Mouse (Mus musculus) heart, embryonic 10.5 days (tissue): ENCODE measurements around the gene Polr2g. TPM values are rescaled to one million over a fixed set of nuclear protein-coding genes. Genes with fewer than 3 reads are reported as not detected.

Source experiments
- DNase-seq: peaks from one replicate; pipeline ENCODE4 v3.0.0-alpha.2; 2017; ENCODE audit warnings: low spot score
- H3K27ac ChIP-seq: fragments of 300-500 bp; sonication (generic); 2 replicates; pipeline ENCODE4 v1.5.1; 2016; ENCODE audit warnings: mild to moderate bottlenecking
- H3K27me3 ChIP-seq: fragments of 300-500 bp; sonication (generic); 2 replicates; pipeline ENCODE4 v1.6.1; 2016; ENCODE audit warnings: mild to moderate bottlenecking; ENCODE audit not compliant: poor library complexity, insufficient read depth, severe bottlenecking
- H3K36me3 ChIP-seq: fragments of 300-500 bp; sonication (generic); 2 replicates; pipeline ENCODE4 v1.6.1; 2016; ENCODE audit warnings: mild to moderate bottlenecking, moderate library complexity
- H3K4me1 ChIP-seq: fragments of 300-500 bp; sonication (generic); 2 replicates; pipeline ENCODE4 v1.6.1; 2016; ENCODE audit warnings: mild to moderate bottlenecking
- H3K4me3 ChIP-seq: fragments of 300-500 bp; sonication (generic); 2 replicates; pipeline ENCODE4 v1.5.1; 2016; ENCODE audit warnings: mild to moderate bottlenecking, moderate library complexity
- H3K9me3 ChIP-seq: fragments of 300-500 bp; sonication (generic); 2 replicates; pipeline ENCODE4 v1.6.1; 2016; ENCODE audit warnings: mild to moderate bottlenecking, moderate library complexity
- WGBS: fragments of 180-500 bp; shearing (Covaris S2); methylation state at CpG from one replicate; pipeline ENCODE4 v1.1.7; 2016; 5-methylcytosine and 5-hydroxymethylcytosine counted together
- polyA plus RNA-seq: library from polyadenylated mRNA; unstranded; fragments of >200 nt; fragmentation: Nextera tagmentation; extraction: Ambion mirVana; gene quantifications from 2 replicates; pipeline ENCODE4 v1.2.1, GENCODE M21; 2016

Gene Polr2g
- polyA plus RNA-seq, 1 experiment from 2014 or later = 172 TPM

DNA sequence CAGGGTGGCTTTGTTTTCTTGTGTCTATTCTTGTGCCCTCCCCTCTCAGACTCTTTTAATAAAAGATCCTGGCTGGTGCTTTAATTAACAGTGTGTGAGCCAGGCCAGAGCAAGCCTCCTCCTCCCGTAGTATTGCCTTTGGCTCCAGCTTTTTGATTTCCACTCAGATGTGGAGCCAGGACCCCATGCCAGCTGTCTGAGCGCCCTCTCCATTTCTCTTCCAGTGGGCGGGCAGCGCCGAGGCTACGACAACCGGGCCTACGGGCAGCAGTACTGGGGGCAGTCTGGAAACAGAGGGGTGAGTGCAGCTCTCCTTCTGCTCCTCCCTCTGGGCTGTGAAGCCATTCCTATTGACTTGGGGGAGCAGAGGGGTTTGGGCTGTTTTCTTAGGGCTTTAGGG, 32.3 kb upstream of the Polr2g start:
- no peaks in the 10 kb centered on the region for H3K4me1 ChIP-seq
- no peak for DNase-seq
- no peaks in the 10 kb centered on the region for H3K27me3 ChIP-seq
- no peaks in the 10 kb centered on the region for H3K9me3 ChIP-seq
- no peak overlapping the region for H3K27ac ChIP-seq
- H3K36me3 ChIP-seq = peaks cover 100% of the 10 kb centered on the region
- 96% methylated on average over 8 of the region's 8 CpGs for WGBS
- no peak overlapping the region for H3K4me3 ChIP-seq

DNA sequence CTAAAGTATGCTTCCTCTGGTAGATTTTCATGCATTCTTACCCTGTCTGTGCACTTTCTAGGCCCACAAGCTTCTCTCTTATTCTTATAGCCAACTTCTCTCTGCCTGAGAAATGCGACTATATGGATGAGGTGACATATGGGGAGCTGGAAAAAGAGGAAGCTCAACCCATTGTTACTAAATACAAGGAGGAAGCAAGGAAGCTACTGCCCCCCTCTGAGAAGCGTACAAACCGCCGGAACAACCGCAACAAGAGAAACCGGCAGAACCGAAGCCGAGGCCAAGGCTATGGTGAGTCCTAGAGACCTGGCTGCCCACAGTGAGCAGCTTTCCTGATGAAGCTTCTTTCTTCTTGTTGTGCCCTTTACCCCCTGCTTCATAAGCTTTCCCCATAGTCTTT, 31.3 kb upstream of the Polr2g start, which contains the start of gene AC129217.1:
AC129217.1 (plus strand) TSS at position 114 of the 400 bp plus-strand sequence.
- H3K36me3 ChIP-seq = peaks cover 100% of the 10 kb centered on the region
- no peaks in the 10 kb centered on the region for H3K27me3 ChIP-seq
- no peak within 1 kb of the TSS for H3K4me3 ChIP-seq

GRCm38 (mm10) chr19:8822696-8823095, 24.3 kb upstream of the Polr2g start:
- no peak for DNase-seq
- Histone ChIP-seq H3K27ac (no peak overlapping the region), H3K9me3 (no peaks in the 10 kb centered on the region), H3K27me3 (no peaks in the 10 kb centered on the region), H3K4me1 (peaks cover 19% of the 10 kb centered on the region; the same call in 1 of the 2 replicates), H3K4me3 (peak overlapping the region; percentile 100), H3K36me3 (peaks cover 56% of the 10 kb centered on the region)
- WGBS = 75% methylated on average over 8 of the region's 8 CpGs

More for the DNA sequence above, 31.3 kb upstream of the Polr2g start, which contains the start of gene AC129217.1:
- Histone ChIP-seq H3K9me3 (no peaks in the 10 kb centered on the region), H3K4me1 (no peaks in the 10 kb centered on the region), H3K27ac (no peak within 1 kb of the TSS)
- DNase-seq = no peak
- WGBS = 93% methylated on average over 8 of the region's 8 CpGs

- Histone ChIP-seq H3K27ac (peak overlapping the region; percentile 95), H3K4me3 (peak overlapping the region; percentile 100), H3K36me3 (peaks cover 50% of the 10 kb centered on the region)
These were observed 22.8 kb upstream of the Polr2g start for GRCm38 (mm10) chr19:8821146-8821545.

GRCm38 (mm10) chr19:8820424-8820956, 22.1 kb upstream of the Polr2g start:
- Histone ChIP-seq H3K9me3 (no peaks in the 10 kb centered on the region), H3K27ac (peak overlapping the region; percentile 95), H3K4me3 (peak overlapping the region; percentile 100), H3K27me3 (no peaks in the 10 kb centered on the region), H3K36me3 (peaks cover 47% of the 10 kb centered on the region), H3K4me1 (peaks cover 29% of the 10 kb centered on the region)
- WGBS = under 1% methylated on average over 47 of the region's 48 CpGs
- peak; percentile 81 for DNase-seq

More at GRCm38 (mm10) chr19:8821146-8821545, 22.8 kb upstream of the Polr2g start:
- WGBS = 3% methylated on average over 7 of the region's 7 CpGs
- Histone ChIP-seq H3K9me3 (no peaks in the 10 kb centered on the region), H3K4me1 (peaks cover 29% of the 10 kb centered on the region), H3K27me3 (no peaks in the 10 kb centered on the region)
- DNase-seq = no peak

- DNase-seq = peak; percentile 99
- under 1% methylated on average over 83 of the region's 83 CpGs for WGBS
- Histone ChIP-seq H3K4me1 (peaks cover 29% of the 10 kb centered on the region), H3K4me3 (peak within 1 kb of the TSS; percentile 100), H3K9me3 (no peaks in the 10 kb centered on the region), H3K27ac (peak within 1 kb of the TSS; percentile 95), H3K36me3 (peaks cover 47% of the 10 kb centered on the region), H3K27me3 (no peaks in the 10 kb centered on the region)
These were observed 21.4 kb upstream of the Polr2g start, which contains the start of gene Hnrnpul2 for GRCm38 (mm10) chr19:8819596-8820423. Hnrnpul2 (plus strand) TSS chr19:8820010.

GRCm38 (mm10) chr19:8818801-8819595, 20.6 kb upstream of the Polr2g start, which contains the start of gene Ttc9c:
Ttc9c (minus strand) TSS chr19:8819333.
- peaks cover 46% of the 10 kb centered on the region for H3K36me3 ChIP-seq
- WGBS = under 1% methylated on average over 33 of the region's 33 CpGs
- DNase-seq = peak; percentile 99
- peak within 1 kb of the TSS; percentile 95 for H3K27ac ChIP-seq
- peaks cover 29% of the 10 kb centered on the region for H3K4me1 ChIP-seq
- H3K9me3 ChIP-seq = no peaks in the 10 kb centered on the region
- H3K4me3 ChIP-seq = peak within 1 kb of the TSS; percentile 100
- no peaks in the 10 kb centered on the region for H3K27me3 ChIP-seq

DNA sequence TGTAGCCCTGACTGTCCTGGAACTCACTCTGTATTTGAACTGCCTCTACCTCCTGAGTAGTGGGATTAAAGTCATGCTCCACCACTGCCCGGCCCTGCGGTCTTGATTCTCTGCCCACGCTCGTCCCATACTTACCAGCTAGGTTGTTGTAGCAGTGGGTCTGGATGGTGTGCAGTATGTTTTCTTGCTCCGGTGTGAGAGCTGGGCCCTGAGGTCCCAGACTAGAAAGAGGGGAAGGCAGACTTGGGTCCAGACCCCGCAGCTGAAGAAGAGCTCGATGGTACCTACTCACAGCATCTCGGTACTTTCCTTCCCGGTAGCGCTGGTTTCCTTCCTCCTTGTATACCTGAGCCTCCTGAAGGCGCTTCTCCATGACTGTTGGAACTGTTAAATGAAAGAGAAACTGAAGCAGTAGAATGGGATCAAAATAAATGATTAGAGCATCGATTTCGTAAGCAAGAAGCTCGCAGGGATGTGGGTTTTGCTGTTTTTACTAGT, 20.0 kb upstream of the Polr2g start:
- peak overlapping the region; percentile 95 for H3K27ac ChIP-seq

GRCm38 (mm10) chr19:8817001-8817400, 18.6 kb upstream of the Polr2g start:
- Histone ChIP-seq H3K36me3 (peaks cover 49% of the 10 kb centered on the region), H3K4me1 (peaks cover 19% of the 10 kb centered on the region), H3K27ac (no peak overlapping the region), H3K4me3 (no peak overlapping the region), H3K9me3 (no peaks in the 10 kb centered on the region), H3K27me3 (no peaks in the 10 kb centered on the region)
- DNase-seq = no peak
- 81% methylated on average over 3 of the region's 3 CpGs for WGBS

More for the DNA sequence above, 20.0 kb upstream of the Polr2g start:
- peak overlapping the region; percentile 100 for H3K4me3 ChIP-seq
- H3K27me3 ChIP-seq = no peaks in the 10 kb centered on the region
- H3K36me3 ChIP-seq = peaks cover 46% of the 10 kb centered on the region
- no peaks in the 10 kb centered on the region for H3K9me3 ChIP-seq
- H3K4me1 ChIP-seq = peaks cover 29% of the 10 kb centered on the region
- WGBS = 26% methylated on average over 14 of the region's 14 CpGs
- DNase-seq = no peak

GRCm38 (mm10) chr19:8815812-8816211, 17.4 kb upstream of the Polr2g start:
- peaks cover 17% of the 10 kb centered on the region for H3K4me1 ChIP-seq
- WGBS = 85% methylated on average over 11 of the region's 11 CpGs
- H3K9me3 ChIP-seq = no peaks in the 10 kb centered on the region
- H3K36me3 ChIP-seq = peaks cover 56% of the 10 kb centered on the region
- no peak for DNase-seq
- no peak overlapping the region for H3K4me3 ChIP-seq
- H3K27me3 ChIP-seq = no peaks in the 10 kb centered on the region
- H3K27ac ChIP-seq = no peak overlapping the region

DNA sequence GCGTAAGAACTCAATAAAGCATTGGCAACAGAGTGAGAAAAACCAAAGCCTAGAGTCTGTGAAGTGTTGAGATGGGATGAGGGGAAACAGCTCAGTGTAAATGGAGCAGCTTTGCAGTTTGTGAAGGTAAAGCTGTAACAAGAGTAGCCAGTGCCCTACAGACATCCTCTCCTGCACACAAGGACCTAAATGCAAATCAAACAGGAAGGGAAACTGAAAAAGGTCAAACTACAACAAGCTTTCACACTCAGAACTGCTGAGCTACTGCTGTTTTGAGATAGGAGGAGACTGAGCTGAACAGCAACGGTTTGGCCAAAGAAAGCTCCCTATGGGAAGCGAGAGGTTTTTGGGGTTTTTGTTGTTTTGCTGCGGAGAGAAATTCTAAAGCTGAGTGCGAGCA, 8.4 kb upstream of the Polr2g start:
- Histone ChIP-seq H3K4me1 (peaks cover 11% of the 10 kb centered on the region), H3K9me3 (no peaks in the 10 kb centered on the region), H3K4me3 (no peak overlapping the region), H3K27ac (no peak overlapping the region), H3K27me3 (no peaks in the 10 kb centered on the region), H3K36me3 (peaks cover 71% of the 10 kb centered on the region)
- WGBS = 91% methylated on average over 5 of the region's 5 CpGs
- DNase-seq = no peak

DNA sequence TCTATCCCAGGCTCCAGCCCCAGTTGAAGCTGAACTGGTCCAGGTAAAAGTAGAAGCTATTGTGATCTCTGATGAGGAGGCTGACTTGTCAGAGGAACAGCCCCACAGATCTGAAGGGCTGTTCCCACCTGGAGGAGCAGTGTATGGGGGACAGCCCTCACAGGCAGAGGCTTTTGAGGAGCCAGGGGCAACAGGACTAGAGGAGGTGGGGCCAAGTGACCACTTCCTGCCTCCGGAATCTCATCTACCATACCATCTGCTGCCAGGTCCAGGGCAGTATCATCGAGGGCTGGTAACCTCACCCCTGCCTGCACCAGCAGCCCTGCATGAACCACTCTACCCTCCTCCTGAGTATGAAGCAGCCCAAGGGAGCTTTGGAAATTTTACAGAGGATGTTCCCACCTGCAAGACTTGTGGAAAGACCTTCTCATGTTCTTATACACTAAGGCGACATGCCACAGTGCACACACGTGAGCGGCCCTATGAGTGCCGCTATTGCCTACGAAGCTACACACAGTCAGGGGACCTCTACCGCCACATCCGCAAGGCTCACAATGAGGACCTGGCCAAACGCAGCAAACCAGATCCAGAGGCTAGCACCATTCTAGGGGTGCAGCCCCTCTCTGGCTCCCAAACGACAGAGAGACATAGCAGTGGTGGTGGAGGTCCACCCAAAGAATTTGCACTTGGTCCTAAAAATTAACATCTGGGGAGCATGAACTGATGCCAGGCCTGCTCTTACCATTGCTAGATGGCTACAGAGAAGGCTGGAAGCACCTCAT, 5.7 kb upstream of the Polr2g start:
- Histone ChIP-seq H3K27ac (no peak overlapping the region), H3K27me3 (no peaks in the 10 kb centered on the region), H3K9me3 (no peaks in the 10 kb centered on the region), H3K4me1 (peaks cover 14% of the 10 kb centered on the region), H3K4me3 (no peak overlapping the region), H3K36me3 (peaks cover 47% of the 10 kb centered on the region)
- 86% methylated on average over 11 of the region's 11 CpGs for WGBS
- no peak for DNase-seq
